Mouse (Mus musculus): ENCODE data around the gene Itgb5.
A peak's percentile ranks its signal among the peaks of the same experiment; 100 is the strongest.

Itgb5 gene

DNA sequence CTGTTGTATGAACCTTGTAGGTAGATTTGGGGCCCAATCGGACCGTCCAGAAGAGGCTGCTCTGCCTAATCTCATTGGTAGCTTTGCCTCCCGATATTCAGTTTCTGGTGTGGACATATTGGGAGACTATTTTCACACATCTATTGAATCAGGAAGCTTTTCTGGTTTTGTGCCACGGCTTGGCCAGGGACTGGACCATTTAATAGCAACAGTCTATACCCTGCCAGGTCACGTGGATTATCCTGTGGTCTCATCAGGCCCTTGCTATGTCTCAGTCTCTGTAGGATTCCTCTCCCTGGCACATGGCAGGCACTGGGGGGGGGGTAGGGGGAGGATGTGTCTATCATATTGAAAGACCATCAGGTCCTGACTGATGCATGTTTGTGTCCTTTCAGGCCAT lies 110.6 kb downstream of the Itgb5 start:
- no peak for DNase-seq (ENCODE audit: low spot score)

DNA sequence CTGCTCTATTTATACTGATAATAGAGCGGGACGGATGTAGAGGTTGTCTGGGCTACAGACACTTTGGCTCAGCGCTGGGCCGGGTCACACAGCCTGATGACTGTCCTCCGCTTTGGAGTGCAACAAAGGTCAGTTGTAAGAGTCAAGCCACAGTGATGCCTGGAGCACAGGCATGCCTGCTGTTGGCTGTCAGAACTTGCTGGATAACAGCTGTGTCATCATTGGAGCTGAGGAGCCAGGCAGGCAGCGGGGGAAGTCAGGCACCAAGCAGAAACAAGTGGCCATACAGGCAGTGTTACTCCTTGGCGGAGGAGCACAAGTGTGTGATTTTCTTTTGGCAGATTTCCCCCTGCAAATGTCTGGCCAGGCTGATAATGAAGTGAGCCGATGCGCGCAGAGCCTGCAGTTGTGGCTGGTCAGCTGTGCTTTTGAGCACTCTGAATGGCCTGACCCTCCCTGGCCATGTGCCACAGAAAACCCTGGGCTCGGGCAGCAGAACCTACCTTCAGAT lies 111.9 kb downstream of the Itgb5 start:
- peak; percentile 35 for DNase-seq (ENCODE audit: low spot score)

DNA sequence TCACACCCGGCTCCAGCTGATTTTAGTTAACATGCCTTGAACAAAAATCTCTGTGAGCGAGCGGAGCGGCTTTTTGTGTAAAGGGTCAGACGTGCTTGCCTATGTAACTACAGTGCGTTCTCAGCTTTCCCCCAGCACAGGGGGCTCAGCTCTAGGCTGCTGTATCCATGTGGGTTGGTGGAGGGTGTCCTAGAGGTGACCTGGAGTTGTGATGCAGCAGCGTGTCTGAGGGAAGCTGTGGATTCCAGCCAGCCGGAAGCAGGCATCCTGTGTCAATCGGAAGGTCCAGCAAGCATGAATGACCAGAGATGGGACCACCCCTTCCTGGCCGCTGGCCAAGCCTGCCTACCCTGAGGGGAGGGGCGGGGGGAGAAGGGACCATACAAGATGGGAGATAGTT lies 112.9 kb downstream of the Itgb5 start:
- DNase-seq (ENCODE audit: low spot score): no peak

DNA sequence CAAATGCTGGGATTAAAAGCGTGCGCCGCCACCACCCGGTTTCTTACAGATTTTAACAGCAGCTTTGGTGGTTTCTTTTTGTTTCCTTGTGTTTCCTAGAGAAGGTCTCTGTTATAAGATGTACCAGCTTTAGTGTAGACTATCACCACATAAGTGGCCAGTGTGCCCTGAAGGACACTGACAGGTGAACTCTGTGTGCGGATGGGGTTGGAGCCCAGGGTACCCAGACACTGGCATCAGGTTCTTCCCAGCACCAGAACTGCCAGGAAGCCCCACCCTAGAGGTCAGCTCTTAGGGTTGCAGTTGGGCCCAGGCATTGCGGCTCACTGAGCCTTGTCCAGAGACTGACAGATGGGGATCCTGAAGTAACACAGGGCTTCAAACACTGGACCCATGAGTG lies 113.9 kb downstream of the Itgb5 start:
- DNase-seq (ENCODE audit: low spot score): no peak

DNA sequence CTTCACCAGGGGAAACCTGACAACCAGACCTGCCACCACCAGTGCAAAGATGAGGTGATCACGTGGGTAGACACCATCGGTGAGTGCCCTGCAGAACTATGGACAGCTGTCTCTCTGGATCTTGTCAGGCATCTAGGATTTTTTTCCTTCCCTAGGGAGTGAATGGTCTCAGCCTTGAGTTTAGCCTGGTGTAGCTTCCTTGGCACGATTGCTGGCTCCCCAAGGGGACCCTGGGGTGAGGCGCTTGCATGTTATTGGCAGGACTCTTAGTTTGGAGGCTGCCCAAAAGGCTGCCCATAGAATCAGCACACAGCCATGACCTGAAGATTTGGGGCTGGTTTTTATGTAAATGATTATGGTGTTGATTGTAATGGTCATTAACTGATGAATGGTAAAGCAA lies 114.7 kb downstream of the Itgb5 start:
- DNase-seq (ENCODE audit: low spot score): no peak

DNA sequence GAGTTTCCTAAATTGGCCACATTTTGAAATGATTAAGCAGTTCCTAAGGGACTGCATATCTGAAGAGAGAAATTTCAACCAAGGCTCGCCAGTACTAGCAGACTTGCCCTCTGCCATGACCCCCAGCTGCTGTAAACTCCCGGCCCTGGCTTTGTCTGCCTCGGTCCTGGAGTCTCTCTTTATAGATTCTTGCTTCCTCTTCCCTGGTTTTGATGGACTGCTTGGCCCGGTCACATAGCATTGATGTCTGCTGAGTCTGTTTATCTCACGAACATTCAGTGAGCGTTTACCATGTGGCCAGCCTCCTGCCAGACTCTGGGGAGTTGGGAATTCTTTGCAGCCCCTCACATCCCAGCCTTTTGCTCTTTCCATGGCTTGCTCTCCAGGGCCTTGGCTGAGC lies 115.3 kb downstream of the Itgb5 start:
- DNase-seq (ENCODE audit: low spot score): no peak

DNA sequence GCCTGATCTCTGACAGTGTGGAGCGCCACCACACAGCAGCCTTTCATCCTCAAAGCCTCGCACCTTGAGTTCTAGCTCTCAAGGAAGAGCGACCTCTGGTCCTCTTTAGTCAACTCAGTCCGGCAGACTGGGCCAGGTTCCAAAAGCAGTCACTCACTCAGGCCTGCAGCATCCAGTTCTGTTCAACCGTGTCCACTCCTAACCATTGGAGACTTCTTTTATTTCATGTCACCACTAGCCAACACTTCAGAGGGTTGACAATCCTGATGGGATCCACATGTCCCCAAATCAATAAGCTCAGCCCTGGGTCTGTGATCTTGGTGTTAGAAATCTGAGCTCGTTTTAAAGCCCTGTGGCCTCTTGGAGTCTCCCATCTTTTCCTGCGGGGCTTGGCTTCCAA lies 116.6 kb downstream of the Itgb5 start:
- no peak for DNase-seq (ENCODE audit: low spot score)

DNA sequence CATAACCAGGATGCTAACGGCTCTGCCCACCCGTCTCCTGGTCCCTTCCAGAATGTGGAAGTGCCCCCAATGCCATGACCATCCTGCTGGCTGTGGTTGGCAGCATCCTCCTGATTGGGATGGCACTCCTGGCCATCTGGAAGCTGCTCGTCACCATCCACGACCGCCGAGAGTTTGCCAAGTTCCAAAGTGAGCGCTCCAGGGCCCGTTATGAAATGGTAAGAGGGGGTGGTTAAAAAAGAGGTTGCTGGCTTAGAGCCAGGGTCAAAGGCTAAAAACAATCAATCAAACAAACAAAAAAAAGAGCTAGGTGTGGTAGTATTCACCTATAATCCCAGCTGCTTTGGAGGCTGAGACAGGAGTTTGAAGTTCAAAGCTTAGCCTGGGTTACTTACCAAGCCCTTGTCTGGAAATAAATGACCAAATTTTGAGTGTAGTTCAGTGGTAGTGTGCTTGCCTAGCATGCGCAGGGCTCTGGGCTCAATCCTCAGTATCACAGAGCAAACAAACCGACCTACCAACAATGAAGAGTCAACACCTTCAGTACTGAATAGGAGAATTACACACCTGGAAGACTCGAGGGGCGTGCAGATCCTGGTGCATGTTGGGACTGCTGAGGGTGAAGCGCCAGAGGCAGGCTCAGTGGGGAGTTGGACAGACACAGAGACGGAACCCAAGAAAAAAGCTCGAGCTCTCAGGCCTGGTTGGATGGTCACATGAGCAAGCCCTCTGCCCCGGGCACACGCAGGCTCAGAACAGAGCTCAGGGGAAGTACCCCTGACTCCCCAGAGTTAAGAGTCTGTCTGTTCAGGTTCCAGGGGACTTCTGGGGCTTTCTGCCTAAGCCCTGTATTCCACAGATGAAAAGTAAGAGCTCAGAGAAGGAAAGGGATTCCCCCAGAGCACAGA lies 118.5 kb downstream of the Itgb5 start:
- DNase-seq (ENCODE audit: low spot score): no peak

DNA sequence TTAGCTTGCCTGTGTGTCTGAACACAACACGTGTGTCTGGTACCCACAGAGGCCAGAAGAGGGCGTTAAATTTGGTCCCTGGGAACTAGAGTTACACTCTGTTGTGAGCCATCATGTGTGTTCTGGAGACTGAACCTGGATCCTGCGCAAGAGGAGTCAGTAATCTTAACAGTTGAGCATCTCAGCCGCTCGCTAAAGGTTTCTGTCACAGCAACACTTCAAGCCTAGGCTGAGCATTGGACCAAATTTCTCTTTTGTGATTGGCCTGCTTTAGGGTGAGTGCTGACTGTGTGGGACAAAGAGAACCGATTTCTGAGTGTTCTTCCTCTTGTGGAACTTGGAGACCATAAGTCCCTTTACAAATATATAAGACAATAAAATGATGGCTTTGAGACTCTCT lies 120.9 kb downstream of the Itgb5 start:
- no peak for DNase-seq (ENCODE audit: low spot score)

DNA sequence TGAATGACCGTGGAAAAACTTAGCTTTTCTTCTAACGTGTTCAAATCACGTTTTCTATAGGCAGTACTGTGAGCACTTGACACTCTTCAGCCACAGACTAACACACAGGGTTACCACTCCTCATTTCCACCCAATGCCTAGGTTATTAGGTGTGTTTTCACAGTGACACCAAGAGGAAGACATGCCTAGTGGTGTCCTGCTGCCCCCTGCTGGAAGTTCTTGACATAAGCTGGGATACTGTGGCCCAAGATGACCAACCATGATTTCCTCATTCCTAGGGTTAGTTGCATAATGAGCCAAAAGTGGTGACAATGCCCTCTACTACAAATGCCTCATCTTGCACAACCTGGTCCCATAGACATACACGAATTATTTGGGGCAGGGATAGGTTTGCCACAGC lies 121.4 kb downstream of the Itgb5 start:
- DNase-seq (ENCODE audit: low spot score): peak; percentile 91

DNA sequence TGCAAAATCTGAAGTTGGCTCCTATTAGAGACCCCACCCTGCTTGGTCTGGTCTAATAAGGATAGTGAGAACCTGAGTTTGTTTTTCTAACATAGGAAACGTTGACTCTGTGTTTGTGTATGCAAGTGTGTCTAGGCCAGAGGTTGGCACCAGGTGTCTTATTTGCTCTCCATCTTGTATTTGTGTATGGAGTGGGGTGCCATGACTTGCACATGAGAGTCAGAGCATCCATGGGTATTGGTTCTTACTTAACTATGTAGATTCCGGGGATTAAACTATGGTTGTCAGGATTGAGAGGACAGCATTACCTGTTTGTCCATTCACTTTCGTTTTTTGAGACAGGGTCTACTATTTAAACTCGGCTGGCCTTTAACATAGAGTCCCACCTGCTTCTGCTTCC lies 123.5 kb downstream of the Itgb5 start:
- no peak for DNase-seq (ENCODE audit: low spot score)

DNA sequence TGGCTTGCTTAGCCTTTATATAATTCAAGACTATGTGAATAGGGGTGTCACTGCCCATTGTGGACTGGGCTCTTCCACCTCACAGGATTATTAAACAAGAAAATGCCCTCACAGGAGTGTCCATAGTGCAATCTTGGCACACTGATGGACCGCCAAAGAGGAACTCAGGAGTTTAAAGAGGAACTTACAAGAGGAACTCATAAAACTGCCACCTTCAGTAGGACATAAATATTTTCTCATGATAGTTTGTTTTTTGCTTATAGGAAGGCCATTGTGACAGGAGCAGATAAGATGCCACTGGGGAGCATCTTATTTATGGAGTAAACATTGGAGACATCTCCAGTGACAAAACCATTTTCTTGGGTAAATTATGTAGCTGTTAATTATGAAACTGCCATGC lies 125.3 kb downstream of the Itgb5 start:
- no peak for DNase-seq (ENCODE audit: low spot score)

DNA sequence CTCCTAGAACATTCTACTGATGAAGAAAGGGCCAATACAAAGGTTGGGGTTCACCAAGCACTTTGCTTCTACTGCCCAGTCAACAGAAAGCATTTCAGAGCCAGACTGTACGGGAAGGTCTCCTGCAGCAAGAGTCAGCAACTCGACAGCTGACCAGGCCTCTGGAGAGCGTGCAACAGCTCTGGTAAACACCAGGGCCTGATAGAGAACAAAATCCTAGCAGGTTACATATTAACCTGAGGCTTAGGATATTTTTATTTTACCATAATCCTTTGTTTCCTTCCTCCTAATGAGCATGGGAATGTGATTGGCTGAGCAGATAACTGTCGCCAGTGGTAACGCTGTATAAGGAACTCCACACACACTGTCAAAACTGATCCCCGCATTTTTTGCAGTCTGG lies 134.0 kb downstream of the Itgb5 start:
- no peak for DNase-seq (ENCODE audit: low spot score)

DNA sequence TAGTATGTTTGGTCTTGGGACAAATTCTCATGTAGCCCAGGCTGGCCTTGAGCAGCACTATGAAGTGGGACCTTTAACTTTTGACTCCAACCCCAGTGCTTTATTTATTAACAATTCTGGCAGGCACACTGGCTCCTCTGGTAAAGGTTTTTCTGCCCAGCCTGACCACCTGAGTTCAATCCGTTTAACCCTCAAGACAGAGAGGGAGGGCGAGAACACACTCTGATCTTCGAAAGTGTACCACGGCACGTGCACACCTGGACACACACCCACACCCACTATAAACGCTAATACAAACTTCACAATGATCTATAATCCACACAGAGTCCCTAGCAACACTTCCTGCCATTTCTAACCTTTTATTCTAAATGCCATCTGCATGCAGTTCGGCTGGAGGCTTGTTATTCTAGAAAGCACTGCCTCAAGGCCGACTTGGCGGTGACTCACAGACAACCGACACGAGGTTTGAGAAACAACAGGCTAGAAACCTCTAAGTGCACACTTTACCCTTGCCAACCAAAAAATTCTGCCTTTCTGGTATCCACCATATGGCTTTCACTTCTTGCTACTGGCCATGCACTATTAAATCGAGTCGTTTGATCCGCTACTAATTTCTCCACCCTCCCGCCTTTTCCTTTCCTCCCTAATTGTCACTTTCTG lies 136.5 kb downstream of the Itgb5 start:
- no peak for DNase-seq (ENCODE audit: low spot score)

DNA sequence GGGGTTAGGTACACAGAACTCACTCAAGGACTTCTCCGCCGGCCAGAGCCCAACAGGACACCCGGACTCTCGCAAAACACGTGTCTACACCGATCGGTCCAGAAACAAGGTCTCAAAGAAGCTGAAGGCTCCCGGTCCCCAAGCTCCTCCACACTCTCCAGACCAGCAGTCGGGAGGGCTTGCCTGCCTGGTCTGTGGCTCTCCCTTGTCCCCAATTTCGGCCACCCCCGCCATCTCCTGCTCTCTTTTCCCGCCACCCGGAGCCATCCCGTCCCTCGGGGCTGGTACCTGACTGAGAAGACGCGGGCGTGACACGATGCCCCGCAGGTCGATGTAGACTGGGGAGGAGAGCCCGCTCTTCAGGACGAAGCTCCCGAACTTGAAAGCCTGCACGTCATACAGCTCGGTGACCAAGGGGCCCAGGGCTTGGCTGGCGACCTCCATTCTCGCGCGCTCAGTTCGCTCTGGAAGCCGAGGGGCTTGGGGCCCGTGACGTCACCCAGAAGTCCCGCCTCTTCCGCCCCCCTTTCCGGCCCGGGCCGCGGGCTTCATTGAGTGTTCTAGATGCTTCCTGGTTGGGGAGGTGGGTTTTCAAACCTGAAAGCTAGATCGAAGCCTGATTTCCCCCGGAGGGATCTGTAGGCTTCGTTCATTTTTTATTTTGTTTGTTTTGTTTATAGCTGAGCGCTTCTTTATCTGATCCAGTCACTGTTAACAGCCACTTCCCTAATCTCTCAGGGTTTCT lies 137.2 kb downstream of the Itgb5 start, which contains the start of gene Umps:
Gene Umps, minus strand, starts transcription at position 501 of the 745 bp plus-strand sequence.
- DNase-seq (ENCODE audit: low spot score): peak; percentile 85

DNA sequence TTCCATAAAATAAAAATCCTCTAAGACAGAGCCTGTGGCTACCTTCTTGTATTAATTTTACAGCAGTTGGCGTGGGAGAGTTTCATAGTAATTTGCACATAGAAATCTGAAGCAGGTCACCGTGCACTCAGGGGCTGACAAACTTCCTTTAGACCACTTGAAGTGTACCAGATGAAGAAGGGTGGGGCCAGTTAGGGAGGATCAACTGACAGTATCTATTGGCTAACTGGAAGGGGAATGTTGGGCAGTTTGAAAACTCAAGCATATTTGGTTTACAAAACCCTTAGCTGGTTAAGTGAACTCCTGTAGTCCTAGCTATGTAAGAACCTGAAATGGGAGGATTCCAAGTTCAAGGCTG lies 137.8 kb downstream of the Itgb5 start:
- DNase-seq (ENCODE audit: low spot score): no peak

DNA sequence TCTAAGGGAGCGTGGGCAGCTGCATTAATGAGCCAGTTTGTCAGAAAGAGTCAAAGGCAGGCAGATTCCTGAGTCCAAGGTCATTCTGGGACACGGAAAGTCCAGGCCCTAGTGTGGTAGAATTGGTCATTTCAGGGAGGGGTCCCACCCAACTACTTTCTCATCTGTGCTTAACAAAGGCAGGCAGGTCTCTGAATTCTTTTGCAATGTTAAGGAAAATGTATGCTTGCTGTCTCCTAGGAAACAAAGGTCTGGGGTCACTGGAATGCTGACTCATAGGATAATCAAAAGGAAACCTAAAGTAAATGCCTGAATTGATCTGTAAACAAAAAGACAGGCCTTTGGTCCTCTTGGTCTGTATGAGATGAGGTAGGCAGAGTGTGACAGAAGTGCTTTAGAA lies 150.4 kb downstream of the Itgb5 start:
- no peak for DNase-seq (ENCODE audit: low spot score)

DNA sequence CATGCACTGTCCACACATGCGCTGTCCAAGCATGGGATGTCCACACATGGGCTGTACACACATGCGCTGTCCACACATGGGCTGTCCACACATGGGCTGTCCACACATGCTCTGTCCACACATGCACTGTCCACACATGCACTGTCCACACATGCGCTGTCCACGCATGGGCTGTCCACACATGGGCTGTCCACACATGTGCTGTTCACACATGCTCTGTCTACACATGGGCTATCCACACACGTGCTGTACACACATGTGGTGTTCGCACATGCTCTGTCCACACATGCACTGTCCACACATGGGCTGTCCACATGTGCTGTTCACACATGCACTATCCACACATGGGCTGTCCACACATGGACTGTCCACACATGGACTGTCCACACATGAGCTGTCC lies 154.2 kb downstream of the Itgb5 start:
- DNase-seq (ENCODE audit: low spot score): no peak

DNA sequence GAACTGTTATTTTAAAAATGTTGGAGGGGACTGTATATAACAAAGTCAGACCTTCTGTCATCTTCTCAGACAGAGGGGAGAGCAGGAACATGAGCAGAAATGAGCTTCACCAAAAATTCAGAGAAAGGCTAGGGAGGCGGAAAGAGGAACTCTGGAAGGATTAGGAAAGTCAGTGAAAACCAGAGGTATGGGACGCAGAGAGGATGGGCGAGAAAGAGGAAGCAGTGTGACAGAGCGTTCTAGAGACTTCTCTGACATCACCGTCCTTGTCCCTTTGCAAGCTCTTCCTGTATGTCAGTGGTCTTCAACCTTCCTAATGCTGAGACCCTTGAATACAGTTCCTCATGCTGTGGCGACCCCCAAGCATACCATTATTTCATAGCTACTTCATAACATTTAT lies 155.9 kb downstream of the Itgb5 start:
- no peak for DNase-seq (ENCODE audit: low spot score)

DNA sequence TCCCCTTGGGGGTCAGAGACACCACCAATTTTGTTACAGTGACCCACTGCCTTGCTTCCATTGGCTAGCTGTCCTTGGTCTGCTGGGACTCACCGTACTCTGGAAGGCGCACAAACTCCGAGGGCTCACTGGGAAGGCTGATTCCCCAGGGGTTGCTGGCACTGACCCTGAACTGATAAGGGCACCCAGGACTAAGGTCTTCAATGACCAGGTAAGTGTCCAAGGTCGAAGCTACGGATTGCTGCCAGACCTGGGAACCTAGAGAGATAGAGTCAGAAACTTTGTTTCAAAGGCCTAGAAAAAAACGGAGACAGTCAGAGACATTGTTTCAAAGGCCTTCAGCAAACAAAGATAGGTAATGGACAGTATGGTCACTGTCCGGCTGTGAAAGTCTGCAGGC lies 157.5 kb downstream of the Itgb5 start:
- no peak for DNase-seq (ENCODE audit: low spot score)

DNA sequence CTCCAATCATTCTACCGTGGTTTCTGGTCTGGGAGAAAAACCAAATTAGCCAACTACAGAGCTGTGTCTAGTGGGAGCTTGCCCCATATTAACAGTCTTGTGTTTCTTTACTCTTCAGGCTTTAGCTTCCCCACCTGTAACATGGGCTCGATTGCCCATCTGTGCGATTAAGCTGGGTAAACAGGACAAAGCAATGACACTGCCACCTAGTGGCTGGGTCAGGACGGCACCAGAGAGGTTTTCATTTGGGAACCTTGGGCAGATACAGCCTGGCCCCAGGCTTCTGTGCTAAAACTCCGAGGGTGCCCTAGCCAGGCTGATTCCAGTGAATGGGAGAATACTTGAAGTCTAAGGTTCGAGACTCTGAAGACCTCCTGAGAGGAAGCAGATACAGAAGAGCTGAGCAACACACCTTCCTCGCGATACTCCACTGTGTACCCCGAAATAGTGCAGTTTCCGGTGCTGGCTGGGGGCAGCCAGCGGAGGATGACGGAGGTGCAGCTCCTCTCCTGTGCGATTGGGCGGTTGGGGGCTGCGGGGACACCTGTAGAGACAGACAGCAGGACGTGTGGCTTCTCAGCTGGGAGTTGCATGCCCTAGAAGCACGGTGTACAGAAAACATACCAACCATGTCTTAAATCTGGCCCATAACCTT lies 159.0 kb downstream of the Itgb5 start:
- DNase-seq (ENCODE audit: low spot score): peak; percentile 52

DNA sequence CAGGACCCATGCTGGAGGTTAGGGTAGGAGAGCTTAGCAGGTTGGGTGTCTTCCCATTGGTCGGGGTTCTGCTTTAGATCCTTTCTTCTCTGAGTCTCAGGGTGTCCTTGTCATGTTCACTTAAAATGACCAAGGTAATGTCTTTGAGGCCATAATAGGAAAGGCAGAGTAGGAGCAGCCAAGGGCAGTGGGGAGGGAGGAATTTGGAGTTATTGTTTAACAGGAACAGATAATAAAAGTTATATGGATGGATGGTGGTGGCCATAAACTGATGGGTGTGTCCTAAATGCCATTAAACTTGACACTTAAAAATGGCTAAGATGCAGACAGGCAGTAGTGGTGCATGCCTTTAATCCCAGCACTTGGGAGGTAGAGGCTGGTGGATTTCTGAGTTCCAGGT lies 159.6 kb downstream of the Itgb5 start:
- DNase-seq (ENCODE audit: low spot score): no peak
